Mouse (Mus musculus): ENCODE results near the gene Atxn7. TPM values are rescaled to one million over a fixed set of nuclear protein-coding genes. Genes with fewer than 3 reads are reported as not detected.
"Not testable (repeated sequence)": the region's sequence is repeated elsewhere in the genome, so short reads cannot be mapped to it uniquely, and the experiment has no call there.

Atxn7 gene
- total RNA-seq, 2 experiments from 2014 or later, result 14.0 to 17.0 TPM

GRCm38 (mm10) chr14:13982174-13982573, 20.9 kb downstream of the Atxn7 start:
- DNase-seq, result no peak

DNA sequence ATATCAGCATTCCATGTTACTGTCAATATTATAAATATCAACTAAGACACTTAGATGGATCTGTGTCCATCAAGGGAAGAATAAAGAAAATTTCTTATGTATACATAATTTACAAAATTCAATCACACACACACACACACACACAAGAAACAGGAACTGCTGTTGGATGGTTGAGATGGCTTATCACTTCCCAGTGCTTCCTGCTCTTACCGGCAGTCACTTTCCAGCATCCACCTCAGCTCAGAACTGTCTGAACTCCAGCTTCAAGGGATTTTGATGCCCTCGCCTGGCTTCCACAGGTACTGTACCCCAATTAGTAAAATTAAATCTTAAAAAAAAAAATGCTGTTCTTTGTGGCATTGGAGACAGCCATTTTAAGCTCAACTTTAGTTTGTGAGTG, 27.2 kb downstream of the Atxn7 start:
- no peak for DNase-seq

GRCm38 (mm10) chr14:13990741-13991140, 29.5 kb downstream of the Atxn7 start:
- DNase-seq, result no peak

GRCm38 (mm10) chr14:13995206-13996097, 34.2 kb downstream of the Atxn7 start:
- DNase-seq, result no peak

DNA sequence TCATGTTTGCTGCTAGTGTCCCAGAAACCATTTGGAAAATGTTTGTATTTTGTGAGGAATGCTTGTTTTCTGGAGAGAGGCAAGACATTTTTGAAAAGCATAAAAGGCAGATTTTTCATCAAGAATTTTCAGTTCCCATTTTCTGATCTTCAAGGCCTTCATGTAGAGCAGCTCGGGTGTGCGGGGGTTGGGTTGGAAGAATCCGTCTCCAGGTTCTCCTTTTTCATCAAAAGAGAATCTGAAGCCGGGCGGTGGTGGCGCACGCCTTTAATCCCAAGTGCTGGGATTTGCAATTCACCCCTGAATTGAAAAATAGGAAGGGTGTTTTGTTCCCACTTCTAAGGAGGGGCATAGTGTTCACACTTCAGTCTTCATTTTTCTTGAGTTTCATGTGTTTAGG, 41.5 kb downstream of the Atxn7 start:
- DNase-seq, result no peak

DNA sequence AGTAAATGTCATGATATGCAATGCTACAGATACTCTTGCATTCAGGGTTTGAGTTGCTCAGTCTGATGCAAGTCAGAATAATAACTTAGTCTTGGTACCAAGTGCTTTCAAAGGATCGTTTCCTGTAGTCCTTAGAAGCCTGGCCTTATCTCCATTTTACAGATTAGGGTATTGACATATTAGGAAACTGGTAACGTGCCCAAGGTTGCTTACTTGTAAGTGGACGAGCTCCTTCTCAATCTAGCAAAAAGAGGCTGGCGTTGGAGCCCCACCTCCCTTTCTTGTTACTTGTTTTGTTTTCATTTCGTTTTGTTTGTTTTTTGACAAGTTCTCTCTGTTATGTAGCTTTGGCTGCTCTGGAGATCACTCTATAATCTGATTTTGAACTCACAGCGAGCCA, 48.5 kb downstream of the Atxn7 start:
- no peak for DNase-seq

- DNase-seq, result peak; percentile 87
These were observed 51.4 kb downstream of the Atxn7 start for GRCm38 (mm10) chr14:14012383-14013251.

DNA sequence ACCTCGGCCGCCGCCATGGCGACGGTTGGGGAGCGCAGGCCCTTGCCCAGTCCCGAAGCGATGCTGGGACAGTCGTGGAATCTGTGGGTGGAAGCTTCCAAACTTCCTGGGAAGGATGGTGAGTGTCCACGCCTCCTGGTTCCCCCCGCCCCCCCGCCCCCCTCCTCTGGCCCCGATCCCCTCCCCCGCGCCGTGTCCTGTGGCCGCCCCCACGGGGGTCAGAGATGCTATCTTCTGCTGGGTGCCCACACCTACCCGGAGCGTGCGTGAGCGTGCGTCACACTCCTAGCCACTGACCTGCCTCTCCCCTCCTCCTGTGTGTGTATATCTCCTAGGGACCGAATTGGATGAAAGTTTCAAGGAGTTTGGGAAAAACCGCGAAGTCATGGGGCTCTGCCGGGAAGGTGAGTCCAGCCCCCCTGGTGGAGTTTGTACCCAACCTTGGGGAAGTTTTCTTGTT, 52.0 kb downstream of the Atxn7 start:
- DNase-seq, result no peak

- no peak for DNase-seq
These were observed 53.6 kb downstream of the Atxn7 start for GRCm38 (mm10) chr14:14014636-14015375.

- no peak for DNase-seq
These were observed 58.1 kb downstream of the Atxn7 start for GRCm38 (mm10) chr14:14019155-14019894.

GRCm38 (mm10) chr14:14021244-14021643, 60.0 kb downstream of the Atxn7 start:
- no peak for DNase-seq

GRCm38 (mm10) chr14:14025870-14026269, 64.6 kb downstream of the Atxn7 start:
- no peak for DNase-seq

DNA sequence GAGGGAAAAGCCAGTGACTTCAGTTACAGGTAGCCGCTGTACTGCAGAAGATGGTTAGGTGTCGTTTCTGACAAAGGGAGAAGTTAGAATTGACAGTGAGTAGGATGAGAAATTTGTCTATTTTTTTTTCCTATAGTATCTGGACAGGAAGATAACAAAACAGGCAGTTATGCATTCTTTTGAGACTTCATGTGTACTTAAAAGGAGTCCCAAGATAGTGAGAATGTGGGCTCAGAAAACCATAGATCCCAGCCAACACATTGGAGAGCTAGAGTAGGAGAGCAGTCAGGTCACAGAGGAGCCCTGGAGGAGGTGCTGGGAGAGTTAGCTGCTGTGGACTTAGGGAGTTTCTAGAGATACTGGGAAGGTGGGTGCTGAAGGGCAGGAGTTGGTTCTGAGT, 69.4 kb downstream of the Atxn7 start:
- DNase-seq, result no peak

GRCm38 (mm10) chr14:14032842-14033241, 71.6 kb downstream of the Atxn7 start:
- no peak for DNase-seq

DNA sequence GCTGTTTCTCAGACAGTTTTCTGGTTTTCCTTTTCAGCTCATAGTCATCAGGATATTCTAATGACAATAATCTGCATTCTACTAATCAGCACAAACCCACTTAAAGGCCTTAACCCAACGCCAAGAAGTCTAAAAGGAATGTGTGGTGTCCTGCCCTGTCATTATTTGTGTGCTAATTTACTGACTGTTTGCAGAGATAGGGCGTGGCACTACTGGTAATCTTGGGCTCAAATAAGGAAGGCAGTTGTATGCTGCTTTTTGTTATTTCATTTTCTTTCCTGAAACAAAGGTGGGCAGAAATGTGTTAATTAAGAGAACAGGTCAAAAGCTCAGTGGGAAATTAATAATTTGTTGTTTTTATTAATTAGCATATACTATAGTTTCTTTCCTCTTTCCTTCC, 75.1 kb downstream of the Atxn7 start:
- no peak for DNase-seq

DNA sequence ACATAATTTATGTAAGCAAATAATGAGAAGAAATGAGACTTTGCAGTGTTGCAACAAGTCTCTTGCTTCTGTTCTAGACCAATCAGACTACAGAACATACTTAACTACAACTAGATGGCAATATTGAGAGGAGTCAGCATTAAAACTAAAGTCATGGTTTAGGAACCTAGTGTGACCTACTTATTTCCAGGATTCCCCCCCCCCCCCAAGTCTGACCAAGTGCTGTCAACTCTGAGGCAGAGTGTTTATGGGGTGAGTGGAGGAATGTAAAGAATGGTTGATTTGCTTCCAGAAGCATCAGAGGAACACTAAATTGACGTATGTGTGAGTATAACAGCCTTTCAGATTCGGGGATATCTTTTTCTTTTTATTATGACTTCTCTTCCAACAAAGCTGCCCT, 77.0 kb downstream of the Atxn7 start:
- DNase-seq, result no peak

- no peak for DNase-seq
These were observed 81.1 kb downstream of the Atxn7 start for GRCm38 (mm10) chr14:14042336-14042735.

DNA sequence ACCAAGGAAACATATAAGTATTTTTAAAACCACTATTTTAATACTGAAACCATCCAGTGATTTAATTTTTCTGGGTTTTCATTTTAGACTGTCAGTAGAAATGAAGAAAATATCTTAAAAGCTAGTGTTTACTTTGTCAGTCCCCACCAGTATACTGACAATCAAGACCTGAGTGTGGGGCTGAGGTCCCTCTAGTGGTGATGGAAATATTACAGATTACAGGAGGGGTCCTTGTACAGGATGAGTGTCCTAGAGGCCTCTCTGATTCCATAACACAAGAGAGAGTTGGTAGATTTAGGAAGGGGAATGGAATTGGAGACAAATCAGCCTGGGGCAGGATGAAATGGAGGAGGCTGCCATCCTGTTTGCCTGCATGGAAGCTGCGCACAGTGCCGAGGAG, 93.1 kb downstream of the Atxn7 start:
- no peak for DNase-seq

- not testable (repeated sequence) for DNase-seq
These were observed 98.4 kb downstream of the Atxn7 start for GRCm38 (mm10) chr14:14059606-14060005.

- DNase-seq, result no peak
These were observed 101.4 kb downstream of the Atxn7 start for GRCm38 (mm10) chr14:14062531-14063245.

DNA sequence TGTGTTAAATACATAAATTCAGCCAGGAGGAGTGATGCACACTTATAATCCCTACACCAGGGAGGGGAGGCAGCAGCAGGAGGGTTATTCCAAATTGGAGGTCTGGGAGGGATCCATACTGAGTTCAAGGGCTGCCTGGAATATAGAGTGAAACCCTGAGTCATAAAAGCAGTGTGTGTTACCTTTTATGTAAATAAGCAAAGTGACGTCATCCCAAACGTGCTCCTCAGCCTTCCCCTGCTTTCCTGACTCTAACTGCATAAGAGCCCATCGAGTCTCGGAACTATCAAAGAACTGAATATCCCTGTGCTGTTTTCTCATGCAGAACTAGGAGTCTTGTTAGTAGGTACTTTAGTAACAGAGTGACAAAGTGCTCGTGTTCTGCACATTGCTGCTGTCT, 102.1 kb downstream of the Atxn7 start:
- DNase-seq, result no peak

Measured in gastrocnemius, postnatal 25 days (tissue).